Mouse (Mus musculus) limb, embryonic 12.5 days (tissue): ENCODE results near the gene Fam178b. TPM values are rescaled to one million over a fixed set of nuclear protein-coding genes. Genes with fewer than 3 reads are reported as not detected.

Source experiments
- ATAC-seq: fragments of 200-750 bp; cut with Nextera tagmentation; 2 replicates; pipeline ENCODE4 v1.8.0; 2017; ENCODE audit warnings: low read depth, moderate TSS enrichment; ENCODE audit not compliant: insufficient number of reproducible peaks, insufficient read depth, low FRiP score, low TSS enrichment
- H3K27ac ChIP-seq: fragments of 300-500 bp; sonication (generic); 2 replicates; pipeline ENCODE4 v1.5.1; 2016; ENCODE audit warnings: mild to moderate bottlenecking, moderate library complexity
- H3K27me3 ChIP-seq: fragments of 300-500 bp; sonication (generic); 2 replicates; pipeline ENCODE4 v1.6.1; 2016; ENCODE audit warnings: mild to moderate bottlenecking, moderate library complexity
- H3K36me3 ChIP-seq: fragments of 300-500 bp; sonication (generic); 2 replicates; pipeline ENCODE4 v1.6.1; 2016; ENCODE audit warnings: mild to moderate bottlenecking, moderate library complexity
- H3K4me1 ChIP-seq: fragments of 300-500 bp; sonication (generic); replicated peaks from 2 replicates; pipeline ENCODE4 v1.6.1; 2016
- H3K4me2 ChIP-seq: fragments of 300-500 bp; sonication (generic); 2 replicates; pipeline ENCODE4 v1.6.1; 2016; ENCODE audit warnings: mild to moderate bottlenecking, moderate library complexity
- H3K4me3 ChIP-seq: fragments of 300-500 bp; sonication (generic); replicated peaks from 2 replicates; pipeline ENCODE4 v1.5.1; 2016; ENCODE audit warnings: mild to moderate bottlenecking
- H3K9ac ChIP-seq: fragments of 300-500 bp; sonication (generic); replicated peaks from 2 replicates; pipeline ENCODE4 v1.6.1; 2016; ENCODE audit warnings: mild to moderate bottlenecking, moderate library complexity
- H3K9me3 ChIP-seq: fragments of 300-500 bp; sonication (generic); 2 replicates; pipeline ENCODE4 v1.6.1; 2016; ENCODE audit warnings: mild to moderate bottlenecking, moderate library complexity
- WGBS: fragments of 180-500 bp; shearing (Covaris S2); methylation state at CpG from one replicate; pipeline ENCODE4 v1.1.7; 2016; 5-methylcytosine and 5-hydroxymethylcytosine counted together
- polyA plus RNA-seq: library from polyadenylated mRNA; unstranded; fragments of >200 nt; fragmentation: Nextera tagmentation; extraction: Ambion mirVana; gene quantifications from 2 replicates; pipeline ENCODE4 v1.2.1, GENCODE M21; 2016

Gene Fam178b
- polyA plus RNA-seq, 1 experiment from 2014 or later: 0.26 TPM

DNA sequence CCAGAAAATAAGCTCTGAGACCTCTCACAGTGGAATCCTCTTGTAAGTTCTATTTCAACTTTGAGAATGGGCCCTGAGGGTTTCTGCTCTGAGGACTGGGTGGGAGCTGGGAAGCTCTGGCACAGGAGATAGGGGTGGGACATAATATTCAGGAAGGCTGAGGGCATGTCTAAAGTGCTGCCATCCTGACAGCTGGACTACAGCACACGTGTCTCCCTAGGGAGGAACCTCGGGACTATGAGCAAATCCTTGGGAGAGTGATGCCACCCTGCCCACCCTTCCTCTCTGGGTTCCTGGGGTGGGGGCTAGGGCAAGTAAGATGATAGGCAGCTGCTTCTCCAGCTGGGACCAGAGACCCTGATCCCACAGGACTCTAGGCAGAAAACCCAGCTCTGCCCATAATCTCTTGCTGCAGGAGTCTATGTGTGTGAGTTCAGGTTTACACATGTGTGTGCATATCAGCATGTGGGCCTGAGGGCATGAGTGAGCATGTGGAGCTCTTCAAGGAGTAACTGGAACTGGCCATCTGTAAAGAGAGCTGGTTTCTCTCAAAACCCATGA is 110.8 kb downstream of the Fam178b start:
- no peak overlapping the region for H3K4me2 ChIP-seq
- no peak for ATAC-seq
- H3K9ac ChIP-seq: no peak overlapping the region
- no peak overlapping the region for H3K4me3 ChIP-seq
- H3K36me3 ChIP-seq: no peaks in the 10 kb centered on the region
- H3K27ac ChIP-seq: 0 out of 2 replicates have a peak overlapping the region, but pooled peaks have one; percentile 23
- H3K27me3 ChIP-seq: no peaks in the 10 kb centered on the region
- WGBS: 80% methylated on average over 2 of the region's 2 CpGs
- H3K9me3 ChIP-seq: no peaks in the 10 kb centered on the region
- peaks cover 72% of the 10 kb centered on the region for H3K4me1 ChIP-seq

GRCm38 (mm10) chr1:36571627-36572026 is 111.4 kb downstream of the Fam178b start:
- H3K9me3 ChIP-seq: no peaks in the 10 kb centered on the region
- peaks cover 72% of the 10 kb centered on the region for H3K4me1 ChIP-seq

DNA sequence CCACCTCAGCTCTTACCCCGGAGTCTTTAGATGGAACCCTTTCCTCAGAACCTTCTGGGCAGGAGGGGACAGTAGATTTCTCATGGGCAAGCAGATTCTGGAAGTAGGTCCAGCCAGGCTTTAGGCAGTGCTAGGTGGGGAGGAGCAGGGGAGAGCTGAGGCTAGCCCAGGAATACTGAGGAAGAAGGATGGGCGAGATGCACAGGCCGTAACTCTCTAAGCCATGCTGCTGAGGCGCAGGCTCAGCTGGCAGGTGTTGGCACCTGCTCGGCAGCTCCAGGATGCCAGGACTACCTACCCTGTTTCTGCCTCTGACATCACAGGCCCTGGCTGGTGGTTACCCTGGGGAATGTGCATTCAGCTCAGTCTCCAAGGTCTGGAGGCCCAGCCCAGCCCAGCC is 112.7 kb downstream of the Fam178b start:
- no peak overlapping the region for H3K4me2 ChIP-seq
- ATAC-seq: no peak
- H3K36me3 ChIP-seq: no peaks in the 10 kb centered on the region
- 89% methylated on average over 5 of the region's 5 CpGs for WGBS
- H3K27me3 ChIP-seq: no peaks in the 10 kb centered on the region
- H3K4me1 ChIP-seq: peaks cover 68% of the 10 kb centered on the region
- H3K9me3 ChIP-seq: no peaks in the 10 kb centered on the region
- H3K9ac ChIP-seq: no peak overlapping the region
- H3K4me3 ChIP-seq: no peak overlapping the region
- H3K27ac ChIP-seq: no peak overlapping the region

More at GRCm38 (mm10) chr1:36571627-36572026, 111.4 kb downstream of the Fam178b start:
- Histone ChIP-seq H3K27me3 (no peaks in the 10 kb centered on the region), H3K27ac (0 out of 2 replicates have a peak overlapping the region, but pooled peaks have one; percentile 23), H3K36me3 (no peaks in the 10 kb centered on the region), H3K4me3 (no peak overlapping the region), H3K4me2 (no peak overlapping the region), H3K9ac (no peak overlapping the region)
- WGBS: 39% methylated on average over 6 of the region's 6 CpGs
- no peak for ATAC-seq

GRCm38 (mm10) chr1:36569694-36570276 is 113.2 kb downstream of the Fam178b start:
- Histone ChIP-seq H3K4me1 (peaks cover 65% of the 10 kb centered on the region), H3K27ac (0 out of 2 replicates have a peak overlapping the region, but pooled peaks have one; percentile 4), H3K9ac (no peak overlapping the region), H3K36me3 (no peaks in the 10 kb centered on the region), H3K27me3 (no peaks in the 10 kb centered on the region), H3K9me3 (no peaks in the 10 kb centered on the region), H3K4me2 (no peak overlapping the region), H3K4me3 (no peak overlapping the region)
- no peak for ATAC-seq
- WGBS: 48% methylated on average over 7 of the region's 7 CpGs

- WGBS: 75% methylated on average over 4 of the region's 4 CpGs
- no peak overlapping the region for H3K9ac ChIP-seq
- ATAC-seq: no peak
- H3K27me3 ChIP-seq: no peaks in the 10 kb centered on the region
- H3K4me3 ChIP-seq: no peak overlapping the region
- no peaks in the 10 kb centered on the region for H3K36me3 ChIP-seq
- no peaks in the 10 kb centered on the region for H3K9me3 ChIP-seq
- peaks cover 60% of the 10 kb centered on the region for H3K4me1 ChIP-seq
- no peak overlapping the region for H3K27ac ChIP-seq
- no peak overlapping the region for H3K4me2 ChIP-seq
Measured at GRCm38 (mm10) chr1:36568776-36569175, 114.2 kb downstream of the Fam178b start.

- ATAC-seq: no peak
Measured at GRCm38 (mm10) chr1:36567818-36568603, 115.0 kb downstream of the Fam178b start.

DNA sequence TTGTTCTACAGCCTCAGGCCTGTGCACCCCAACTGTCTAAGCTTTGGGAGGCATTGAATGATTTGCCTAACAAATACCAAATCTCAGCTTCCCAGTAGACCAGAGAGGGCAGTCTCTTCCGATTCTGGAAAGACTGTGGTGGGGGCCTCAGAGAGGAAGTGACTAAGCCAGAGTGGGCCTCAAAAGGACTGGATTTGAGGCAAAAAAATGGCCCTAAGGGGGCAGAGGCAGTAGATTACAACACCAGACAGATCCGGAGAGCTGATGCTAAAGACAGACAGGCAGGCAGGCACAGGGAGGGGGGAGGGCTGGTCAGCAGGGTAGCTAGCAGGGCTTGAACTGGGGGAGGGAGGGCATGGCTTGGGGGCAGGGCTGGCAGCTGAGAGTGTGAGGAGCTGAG is 116.6 kb downstream of the Fam178b start:
- no peak for ATAC-seq
- H3K27ac ChIP-seq: peak overlapping the region; percentile 66
- peaks cover 61% of the 10 kb centered on the region for H3K4me1 ChIP-seq

More at GRCm38 (mm10) chr1:36567818-36568603, 115.0 kb downstream of the Fam178b start:
- no peak overlapping the region for H3K4me3 ChIP-seq
- H3K4me2 ChIP-seq: no peak overlapping the region
- 47% methylated on average over 21 of the region's 21 CpGs for WGBS
- no peaks in the 10 kb centered on the region for H3K27me3 ChIP-seq
- H3K4me1 ChIP-seq: peaks cover 62% of the 10 kb centered on the region
- H3K36me3 ChIP-seq: no peaks in the 10 kb centered on the region
- H3K9ac ChIP-seq: no peak overlapping the region
- H3K9me3 ChIP-seq: no peaks in the 10 kb centered on the region
- H3K27ac ChIP-seq: no peak overlapping the region

DNA sequence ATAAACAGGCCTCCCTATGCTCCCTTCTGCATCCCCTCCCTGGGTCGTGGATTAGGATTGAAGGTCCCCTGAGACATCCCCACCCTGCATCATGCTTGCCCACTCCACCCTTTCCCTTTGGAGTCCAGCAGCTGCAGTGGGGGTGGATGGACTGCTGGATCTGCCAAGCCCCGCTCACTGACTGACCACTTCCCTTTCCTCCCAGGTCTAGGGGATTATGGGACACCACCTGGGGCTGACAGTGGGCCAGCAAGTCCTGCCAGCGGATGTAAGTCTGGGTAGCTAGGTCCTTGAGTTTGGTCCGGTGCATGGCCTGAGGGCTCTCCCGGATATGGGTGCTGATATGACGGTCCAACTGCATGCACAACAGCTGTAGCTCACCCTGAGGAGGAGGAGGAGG is 118.9 kb downstream of the Fam178b start:
- no peak overlapping the region for H3K27ac ChIP-seq
- H3K9me3 ChIP-seq: no peaks in the 10 kb centered on the region
- no peak overlapping the region for H3K4me2 ChIP-seq
- no peaks in the 10 kb centered on the region for H3K27me3 ChIP-seq
- WGBS: 80% methylated on average over 6 of the region's 6 CpGs
- no peak overlapping the region for H3K9ac ChIP-seq
- H3K4me1 ChIP-seq: peaks cover 65% of the 10 kb centered on the region
- H3K4me3 ChIP-seq: no peak overlapping the region
- ATAC-seq: no peak
- H3K36me3 ChIP-seq: no peaks in the 10 kb centered on the region

More for the DNA sequence above, 116.6 kb downstream of the Fam178b start:
- Histone ChIP-seq H3K4me3 (no peak overlapping the region), H3K4me2 (no peak overlapping the region), H3K27me3 (no peaks in the 10 kb centered on the region), H3K36me3 (no peaks in the 10 kb centered on the region), H3K9me3 (no peaks in the 10 kb centered on the region), H3K9ac (no peak overlapping the region)
- 3% methylated on average over 2 of the region's 2 CpGs for WGBS

GRCm38 (mm10) chr1:36563632-36564031 is 119.4 kb downstream of the Fam178b start:
- Histone ChIP-seq H3K27ac (no peak overlapping the region), H3K9ac (0 out of 2 replicates have a peak overlapping the region, but pooled peaks have one; percentile 18), H3K27me3 (no peaks in the 10 kb centered on the region), H3K4me2 (no peak overlapping the region), H3K4me3 (no peak overlapping the region), H3K36me3 (no peaks in the 10 kb centered on the region), H3K9me3 (no peaks in the 10 kb centered on the region), H3K4me1 (peaks cover 65% of the 10 kb centered on the region)
- 60% methylated on average over 4 of the region's 4 CpGs for WGBS
- ATAC-seq: no peak

- Histone ChIP-seq H3K36me3 (no peaks in the 10 kb centered on the region), H3K27me3 (no peaks in the 10 kb centered on the region), H3K4me2 (no peak overlapping the region), H3K4me3 (no peak overlapping the region), H3K9me3 (no peaks in the 10 kb centered on the region), H3K4me1 (peaks cover 63% of the 10 kb centered on the region), H3K27ac (no peak overlapping the region), H3K9ac (0 out of 2 replicates have a peak overlapping the region, but pooled peaks have one; percentile 18)
- WGBS: 60% methylated on average over 2 of the region's 2 CpGs
- no peak for ATAC-seq
Measured at GRCm38 (mm10) chr1:36563197-36563596, 119.8 kb downstream of the Fam178b start.

GRCm38 (mm10) chr1:36562388-36562787 is 120.6 kb downstream of the Fam178b start:
- Histone ChIP-seq H3K9me3 (no peaks in the 10 kb centered on the region), H3K4me1 (peaks cover 55% of the 10 kb centered on the region), H3K4me2 (no peak overlapping the region), H3K27me3 (no peaks in the 10 kb centered on the region), H3K9ac (no peak overlapping the region), H3K27ac (no peak overlapping the region), H3K4me3 (no peak overlapping the region), H3K36me3 (no peaks in the 10 kb centered on the region)
- WGBS: 46% methylated on average over 4 of the region's 4 CpGs
- ATAC-seq: no peak
